Mouse (Mus musculus): ENCODE data around the gene Wwc1. TPM values are rescaled to one million over a fixed set of nuclear protein-coding genes. Genes with fewer than 3 reads are reported as not detected.
"Not testable (repeated sequence)": the region's sequence is repeated elsewhere in the genome, so short reads cannot be mapped to it uniquely, and the experiment has no call there.

Wwc1 gene
- polyA plus RNA-seq, 1 experiment from 2014 or later: 4.8 TPM

- DNase-seq (ENCODE audit: low spot score) (no peak), ATAC-seq (replicated peaks; ENCODE audit: insufficient number of reproducible peaks, low FRiP score, low TSS enrichment, low read depth) (no peak)
- no peak overlapping the region for H3K9ac ChIP-seq (replicated peaks; ENCODE audit: low read length)
- H3K9me3 ChIP-seq (replicated peaks; ENCODE audit: control insufficient read depth, low read length): no peaks in the 10 kb centered on the region
- H3K4me2 ChIP-seq (ENCODE audit: low read depth, low read length): peak overlapping the region; percentile 76
- H3K36me3 ChIP-seq (replicated peaks; ENCODE audit: control insufficient read depth, insufficient read depth, low read depth, low read length): no peaks in the 10 kb centered on the region
- WGBS: 4% methylated on average over 69 of the region's 86 CpGs
- H3K27me3 ChIP-seq (ENCODE audit: control insufficient read depth, insufficient read depth, low read length): peaks cover 34% of the 10 kb centered on the region
- peaks cover 2% of the 10 kb centered on the region; the same call in 1 of the 2 replicates for H3K4me1 ChIP-seq (ENCODE audit: control insufficient read depth, insufficient read depth, low read length)
- H3K4me3 ChIP-seq (ENCODE audit: low read depth, low read length): peak overlapping the region; percentile 42
- H3K27ac ChIP-seq (replicated peaks; ENCODE audit: low read depth, low read length): no peak overlapping the region
Observed at GRCm38 (mm10) chr11:35797751-35798494, 182.4 kb downstream of the Wwc1 start.

- H3K9me3 ChIP-seq (replicated peaks; ENCODE audit: control insufficient read depth, low read length); H3K9ac ChIP-seq (replicated peaks; ENCODE audit: low read length); ATAC-seq (replicated peaks; ENCODE audit: insufficient number of reproducible peaks, low FRiP score, low TSS enrichment, low read depth); H3K36me3 ChIP-seq (replicated peaks; ENCODE audit: control insufficient read depth, insufficient read depth, low read depth, low read length); H3K4me1 ChIP-seq (ENCODE audit: control insufficient read depth, insufficient read depth, low read length); H3K4me2 ChIP-seq (ENCODE audit: low read depth, low read length); H3K4me3 ChIP-seq (ENCODE audit: low read depth, low read length); H3K27ac ChIP-seq (replicated peaks; ENCODE audit: low read depth, low read length); DNase-seq (ENCODE audit: low spot score): not testable (repeated sequence)
- WGBS: 87% methylated on average over 5 of the region's 5 CpGs
- H3K27me3 ChIP-seq (ENCODE audit: control insufficient read depth, insufficient read depth, low read length): peaks cover 22% of the 10 kb centered on the region
Observed at GRCm38 (mm10) chr11:35792800-35793199, 187.5 kb downstream of the Wwc1 start.

- 75% methylated on average over 2 of the region's 2 CpGs for WGBS
- no peak for DNase-seq (ENCODE audit: low spot score)
- H3K27me3 ChIP-seq (ENCODE audit: control insufficient read depth, insufficient read depth, low read length): no peaks in the 10 kb centered on the region
- H3K36me3 ChIP-seq (replicated peaks; ENCODE audit: control insufficient read depth, insufficient read depth, low read depth, low read length): peaks cover 5% of the 10 kb centered on the region
- H3K27ac ChIP-seq (replicated peaks; ENCODE audit: low read depth, low read length): no peak overlapping the region
- no peak overlapping the region for H3K4me2 ChIP-seq (ENCODE audit: low read depth, low read length)
- no peak for ATAC-seq (replicated peaks; ENCODE audit: insufficient number of reproducible peaks, low FRiP score, low TSS enrichment, low read depth)
- no peaks in the 10 kb centered on the region for H3K9me3 ChIP-seq (replicated peaks; ENCODE audit: control insufficient read depth, low read length)
- H3K9ac ChIP-seq (replicated peaks; ENCODE audit: low read length): no peak overlapping the region
- no peaks in the 10 kb centered on the region for H3K4me1 ChIP-seq (ENCODE audit: control insufficient read depth, insufficient read depth, low read length)
- no peak overlapping the region for H3K4me3 ChIP-seq (ENCODE audit: low read depth, low read length)
Observed at GRCm38 (mm10) chr11:35788443-35788842, 191.9 kb downstream of the Wwc1 start.

Other genes starting within 250 kb of the Wwc1 start
- gene Pank3, start 211.0 kb downstream of the Wwc1 start, polyA plus RNA-seq (2014; fragmentation: Nextera tagmentation; extraction: Ambion mirVana): 22.2 and 24.8 TPM in 2 replicates
- 0.77 and 1.1 TPM in 2 replicates for gene Fbll1, start 181.6 kb downstream of the Wwc1 start, polyA plus RNA-seq (2014; fragmentation: Nextera tagmentation; extraction: Ambion mirVana)
- 122 and 132 TPM in 2 replicates for gene Rars, start 146.0 kb downstream of the Wwc1 start, polyA plus RNA-seq (2014; fragmentation: Nextera tagmentation; extraction: Ambion mirVana)